Mouse (Mus musculus): ENCODE data around the gene Trpc1. TPM values are rescaled to one million over a fixed set of nuclear protein-coding genes. Genes with fewer than 3 reads are reported as not detected.

Gene Trpc1
- polyA plus RNA-seq (2015; fragmentation: Nextera tagmentation; extraction: Ambion mirVana), result 8.3 TPM in 2 replicates

DNA sequence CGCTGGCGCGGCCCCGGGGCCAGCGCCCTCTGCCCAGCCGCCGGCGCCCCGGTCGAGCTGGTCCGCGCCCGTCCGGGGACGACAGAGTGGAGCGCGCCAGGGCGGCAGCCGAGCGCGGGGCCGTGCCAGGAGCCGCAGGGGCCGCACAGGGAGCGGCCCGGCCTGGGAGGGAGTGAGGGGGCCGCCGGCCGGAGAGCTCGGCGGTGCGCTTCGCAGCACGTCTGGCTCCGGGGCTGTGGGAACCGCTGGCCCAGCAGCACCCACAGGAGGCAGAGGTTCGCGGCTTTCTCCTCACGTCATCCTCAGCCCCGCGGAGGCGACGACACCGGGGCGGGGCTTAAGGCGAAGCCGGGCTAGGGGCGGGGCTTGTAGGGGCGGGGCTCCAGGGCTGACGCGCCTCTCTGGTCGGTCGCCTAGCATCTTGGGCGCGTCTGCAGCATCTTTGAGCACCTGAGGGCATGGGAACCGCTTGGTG lies at the start of gene Trpc1:
Gene Trpc1 (minus strand): TSS at position 339 of the 475 bp plus-strand sequence.
- under 1% methylated on average over 41 of the region's 56 CpGs for whole genome bisulfite sequencing
- Histone ChIP-seq H3K27ac (ENCODE audit: low read length) (peak within 1 kb of the TSS; percentile 68), H3K9ac (ENCODE audit: low read depth, low read length) (peak within 1 kb of the TSS; percentile 96), H3K4me2 (ENCODE audit: low read length) (peak within 1 kb of the TSS; percentile 86), H3K27me3 (ENCODE audit: control insufficient read depth, insufficient read depth, low read depth, low read length) (no peaks in the 10 kb centered on the region; the same call in 1 of the 2 replicates), H3K4me3 (ENCODE audit: low read depth, low read length) (peak within 1 kb of the TSS; percentile 97), H3K36me3 (ENCODE audit: control insufficient read depth, insufficient read depth, low read length) (no peaks in the 10 kb centered on the region), H3K4me1 (ENCODE audit: control insufficient read depth, insufficient read depth, low read length) (peaks cover 16% of the 10 kb centered on the region), H3K9me3 (replicated peaks; ENCODE audit: control insufficient read depth, low read length, poor library complexity, severe bottlenecking) (no peaks in the 10 kb centered on the region)
- peak; percentile 98 for ATAC-seq

DNA sequence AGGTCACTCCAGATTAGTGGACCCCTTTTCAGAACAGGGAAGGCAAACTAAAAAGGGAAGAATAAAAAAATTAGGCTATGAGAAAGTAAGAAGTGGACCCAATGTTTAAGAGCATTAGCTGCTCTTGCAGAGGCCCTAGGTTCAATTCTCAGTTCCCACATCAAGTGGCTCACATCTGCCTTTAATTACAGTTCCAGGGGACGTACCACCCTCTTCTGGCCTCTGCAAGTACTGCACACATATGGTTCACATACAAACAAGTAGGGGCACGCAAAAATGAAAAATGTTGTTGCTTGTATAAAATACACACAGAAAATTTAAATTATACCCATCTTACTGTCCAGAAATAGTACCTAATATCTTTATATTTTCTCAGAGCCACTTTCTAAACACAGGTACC lies 46.1 kb upstream of the Trpc1 start:
- Histone ChIP-seq H3K4me1 (ENCODE audit: control insufficient read depth, insufficient read depth, low read length) (no peaks in the 10 kb centered on the region), H3K27ac (ENCODE audit: low read length) (no peak overlapping the region), H3K4me3 (ENCODE audit: low read depth, low read length) (no peak overlapping the region), H3K4me2 (ENCODE audit: low read length) (no peak overlapping the region), H3K36me3 (ENCODE audit: control insufficient read depth, insufficient read depth, low read length) (no peaks in the 10 kb centered on the region), H3K9me3 (replicated peaks; ENCODE audit: control insufficient read depth, low read length, poor library complexity, severe bottlenecking) (no peaks in the 10 kb centered on the region), H3K27me3 (ENCODE audit: control insufficient read depth, insufficient read depth, low read depth, low read length) (no peaks in the 10 kb centered on the region), H3K9ac (ENCODE audit: low read depth, low read length) (no peak overlapping the region)
- ATAC-seq, result no peak
- 74% methylated on average over 2 of the region's 2 CpGs for WGBS

DNA sequence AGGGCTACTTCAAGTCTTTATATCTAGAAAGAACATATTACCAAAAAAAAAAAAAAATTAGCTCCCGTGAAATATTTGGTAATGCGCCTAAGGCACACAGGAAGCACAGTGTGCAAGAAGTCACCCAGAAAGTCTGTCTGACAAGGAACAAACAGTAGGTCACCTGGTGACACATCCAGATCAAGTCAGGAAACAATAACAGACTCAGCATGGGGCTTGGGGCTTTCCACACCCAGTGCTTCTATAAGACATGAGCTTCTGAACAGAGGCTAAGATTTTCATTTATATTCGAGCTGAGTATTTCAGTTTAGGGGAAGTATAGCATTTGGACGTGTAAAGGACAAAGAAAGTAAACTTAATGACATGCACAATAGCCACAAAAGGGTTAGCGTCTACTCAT lies 45.7 kb upstream of the Trpc1 start:
- no peak overlapping the region for H3K4me3 ChIP-seq (ENCODE audit: low read depth, low read length)
- H3K36me3 ChIP-seq (ENCODE audit: control insufficient read depth, insufficient read depth, low read length), result no peaks in the 10 kb centered on the region
- no peak for ATAC-seq
- 25% methylated on average over 5 of the region's 5 CpGs for WGBS
- no peaks in the 10 kb centered on the region for H3K4me1 ChIP-seq (ENCODE audit: control insufficient read depth, insufficient read depth, low read length)
- no peak overlapping the region for H3K27ac ChIP-seq (ENCODE audit: low read length)
- H3K27me3 ChIP-seq (ENCODE audit: control insufficient read depth, insufficient read depth, low read depth, low read length), result no peaks in the 10 kb centered on the region
- H3K9ac ChIP-seq (ENCODE audit: low read depth, low read length), result no peak overlapping the region
- no peaks in the 10 kb centered on the region for H3K9me3 ChIP-seq (replicated peaks; ENCODE audit: control insufficient read depth, low read length, poor library complexity, severe bottlenecking)
- H3K4me2 ChIP-seq (ENCODE audit: low read length), result no peak overlapping the region

DNA sequence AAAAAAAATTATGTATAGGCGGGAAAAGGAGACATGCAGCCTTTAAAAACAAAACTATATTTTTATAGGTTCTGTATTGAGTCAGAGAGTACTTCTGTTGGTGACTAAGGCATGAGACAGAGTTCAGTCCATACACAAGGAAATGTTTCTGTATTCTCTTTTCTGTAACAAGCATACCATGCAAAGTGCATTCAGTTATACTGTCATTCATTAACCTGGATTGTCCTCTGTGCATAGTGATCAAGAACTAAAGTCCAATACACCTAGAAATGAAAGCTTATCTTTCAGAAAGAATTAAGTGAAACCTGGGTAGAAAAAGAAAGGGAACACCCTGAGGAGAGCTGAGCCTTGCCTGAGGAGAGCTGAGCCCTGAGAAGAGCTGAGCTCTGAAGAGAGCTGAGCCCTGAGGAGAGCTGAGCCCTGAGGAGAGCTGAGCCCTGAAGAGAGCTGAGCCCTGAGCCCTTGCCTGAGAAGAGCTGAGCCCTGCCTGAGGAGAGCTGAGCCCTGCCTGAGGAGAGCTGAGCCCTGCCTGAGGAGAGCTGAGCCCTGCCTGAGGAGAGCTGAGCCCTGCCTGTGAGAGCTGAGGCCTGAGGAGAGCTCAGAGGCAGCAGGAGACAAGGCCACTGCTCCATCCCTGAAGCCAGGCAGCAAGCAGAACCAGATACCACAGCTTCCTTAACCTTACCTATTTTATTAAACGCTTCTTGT lies 45.1 kb upstream of the Trpc1 start:
- Histone ChIP-seq H3K27ac (ENCODE audit: low read length) (no peak overlapping the region), H3K4me2 (ENCODE audit: low read length) (no peak overlapping the region), H3K9ac (ENCODE audit: low read depth, low read length) (no peak overlapping the region), H3K9me3 (replicated peaks; ENCODE audit: control insufficient read depth, low read length, poor library complexity, severe bottlenecking) (no peaks in the 10 kb centered on the region), H3K4me3 (ENCODE audit: low read depth, low read length) (no peak overlapping the region), H3K27me3 (ENCODE audit: control insufficient read depth, insufficient read depth, low read depth, low read length) (no peaks in the 10 kb centered on the region), H3K36me3 (ENCODE audit: control insufficient read depth, insufficient read depth, low read length) (no peaks in the 10 kb centered on the region), H3K4me1 (ENCODE audit: control insufficient read depth, insufficient read depth, low read length) (no peaks in the 10 kb centered on the region)
- no peak for ATAC-seq
- WGBS, result 82% methylated on average over 2 of the region's 2 CpGs

DNA sequence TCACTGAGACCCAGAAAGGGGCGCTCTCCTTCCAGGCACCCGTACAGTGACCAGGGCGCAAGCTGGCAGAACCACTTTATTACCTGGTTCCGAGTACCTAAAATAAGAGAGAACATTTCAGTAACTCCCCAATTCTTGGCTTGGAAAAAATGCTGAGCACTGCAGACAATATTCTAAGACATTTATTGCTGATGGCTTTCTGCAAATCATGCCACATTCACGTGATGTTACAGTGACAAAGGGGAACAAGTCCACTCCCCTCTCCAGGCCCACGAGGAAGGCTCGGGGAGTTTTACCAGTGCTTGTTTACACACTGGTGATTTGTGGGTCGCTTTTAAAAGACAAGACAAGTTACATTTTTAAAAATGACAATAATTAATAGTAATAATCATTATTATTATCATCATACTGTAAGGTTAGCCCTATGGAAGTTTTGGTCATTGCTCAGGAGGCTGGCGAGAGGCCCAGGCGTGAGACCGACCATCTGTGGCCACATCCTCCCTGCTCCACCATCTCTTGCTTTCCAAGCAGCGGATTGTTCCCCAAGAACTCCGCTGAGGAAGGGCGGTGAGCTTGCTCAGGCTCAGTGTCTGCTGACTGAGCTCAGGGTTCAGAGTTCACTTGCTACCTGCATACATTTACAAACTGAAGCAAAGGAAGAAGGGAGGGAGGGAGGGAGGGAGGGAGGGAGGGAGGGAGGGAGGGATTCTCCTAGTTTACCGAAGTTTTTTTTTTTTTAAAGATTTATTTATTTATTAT lies 44.0 kb upstream of the Trpc1 start:
- ATAC-seq, result no peak
- no peaks in the 10 kb centered on the region for H3K4me1 ChIP-seq (ENCODE audit: control insufficient read depth, insufficient read depth, low read length)
- no peaks in the 10 kb centered on the region for H3K9me3 ChIP-seq (replicated peaks; ENCODE audit: control insufficient read depth, low read length, poor library complexity, severe bottlenecking)
- H3K36me3 ChIP-seq (ENCODE audit: control insufficient read depth, insufficient read depth, low read length), result no peaks in the 10 kb centered on the region
- H3K4me3 ChIP-seq (ENCODE audit: low read depth, low read length), result no peak overlapping the region
- no peaks in the 10 kb centered on the region for H3K27me3 ChIP-seq (ENCODE audit: control insufficient read depth, insufficient read depth, low read depth, low read length)
- no peak overlapping the region for H3K9ac ChIP-seq (ENCODE audit: low read depth, low read length)
- H3K4me2 ChIP-seq (ENCODE audit: low read length), result no peak overlapping the region
- no peak overlapping the region for H3K27ac ChIP-seq (ENCODE audit: low read length)
- 90% methylated on average over 15 of the region's 15 CpGs for WGBS

DNA sequence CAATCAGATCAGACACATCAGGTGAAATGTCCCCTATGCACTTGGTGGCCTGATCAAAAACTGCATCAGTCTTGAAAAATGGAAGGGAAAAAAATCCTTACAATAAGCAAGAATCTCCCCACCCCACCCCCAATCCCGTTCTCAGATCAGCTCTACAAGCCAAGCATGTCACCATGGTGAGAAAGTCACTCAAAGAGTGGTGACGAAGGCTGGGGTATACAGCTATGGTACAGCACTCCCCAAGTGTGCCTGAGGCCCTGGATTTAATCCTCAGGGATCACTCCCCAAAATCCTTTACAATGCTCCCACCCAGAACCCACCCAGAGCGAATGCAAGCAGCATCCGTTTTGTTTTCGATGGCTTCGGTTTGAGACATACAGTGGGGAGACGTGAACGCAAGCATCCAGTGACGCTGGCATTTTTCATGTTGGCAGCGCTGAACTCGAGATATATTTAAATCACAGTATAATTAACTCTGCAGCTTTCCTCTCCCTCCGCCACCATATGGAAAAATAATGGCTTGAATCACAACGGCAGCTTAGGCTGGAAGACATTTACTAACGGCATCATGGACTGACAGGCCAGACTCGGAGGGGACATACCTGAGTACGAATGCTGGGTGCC lies 34.8 kb upstream of the Trpc1 start:
- H3K9ac ChIP-seq (ENCODE audit: low read depth, low read length), result no peak overlapping the region
- no peak for ATAC-seq
- H3K27me3 ChIP-seq (ENCODE audit: control insufficient read depth, insufficient read depth, low read depth, low read length), result no peaks in the 10 kb centered on the region
- H3K4me3 ChIP-seq (ENCODE audit: low read depth, low read length), result no peak overlapping the region
- no peak overlapping the region for H3K27ac ChIP-seq (ENCODE audit: low read length)
- 82% methylated on average over 16 of the region's 16 CpGs for WGBS
- H3K36me3 ChIP-seq (ENCODE audit: control insufficient read depth, insufficient read depth, low read length), result no peaks in the 10 kb centered on the region
- no peaks in the 10 kb centered on the region for H3K4me1 ChIP-seq (ENCODE audit: control insufficient read depth, insufficient read depth, low read length)
- no peaks in the 10 kb centered on the region for H3K9me3 ChIP-seq (replicated peaks; ENCODE audit: control insufficient read depth, low read length, poor library complexity, severe bottlenecking)
- H3K4me2 ChIP-seq (ENCODE audit: low read length), result no peak overlapping the region

DNA sequence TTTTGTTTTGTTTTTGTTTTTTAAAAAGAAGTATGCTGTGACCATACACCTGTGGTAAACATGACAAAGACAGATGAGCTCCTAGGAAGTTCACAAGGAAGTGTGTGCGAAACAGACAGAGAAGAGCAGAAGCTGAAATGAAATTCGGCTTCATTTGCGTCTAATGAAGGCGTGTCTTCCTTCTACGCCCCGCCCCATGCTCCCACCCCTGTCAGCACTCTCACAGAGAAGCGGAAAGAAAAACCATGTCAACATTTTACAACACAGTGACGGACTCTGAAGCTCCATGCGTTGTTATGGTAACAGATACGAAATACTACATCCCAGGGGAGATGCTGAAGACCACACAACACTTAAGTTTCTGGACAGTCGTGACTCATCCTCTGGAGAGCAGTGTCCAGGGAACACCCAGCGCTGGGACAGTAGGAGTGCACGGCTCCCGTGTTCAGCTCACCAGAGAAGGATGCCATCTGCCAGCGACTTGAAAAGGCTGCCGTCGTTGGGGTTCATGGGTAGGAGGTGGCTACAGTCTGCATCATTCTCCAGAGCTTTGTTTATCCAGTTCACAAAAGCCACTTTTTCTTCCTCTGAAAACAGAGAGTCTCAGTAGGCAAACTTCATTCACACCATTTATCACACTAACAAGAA lies 33.6 kb upstream of the Trpc1 start:
- Histone ChIP-seq H3K4me1 (ENCODE audit: control insufficient read depth, insufficient read depth, low read length) (no peaks in the 10 kb centered on the region), H3K9ac (ENCODE audit: low read depth, low read length) (no peak overlapping the region), H3K9me3 (replicated peaks; ENCODE audit: control insufficient read depth, low read length, poor library complexity, severe bottlenecking) (no peaks in the 10 kb centered on the region), H3K4me2 (ENCODE audit: low read length) (no peak overlapping the region), H3K4me3 (ENCODE audit: low read depth, low read length) (no peak overlapping the region), H3K36me3 (ENCODE audit: control insufficient read depth, insufficient read depth, low read length) (no peaks in the 10 kb centered on the region), H3K27me3 (ENCODE audit: control insufficient read depth, insufficient read depth, low read depth, low read length) (no peaks in the 10 kb centered on the region), H3K27ac (ENCODE audit: low read length) (no peak overlapping the region)
- no peak for ATAC-seq
- WGBS, result 75% methylated on average over 17 of the region's 17 CpGs

DNA sequence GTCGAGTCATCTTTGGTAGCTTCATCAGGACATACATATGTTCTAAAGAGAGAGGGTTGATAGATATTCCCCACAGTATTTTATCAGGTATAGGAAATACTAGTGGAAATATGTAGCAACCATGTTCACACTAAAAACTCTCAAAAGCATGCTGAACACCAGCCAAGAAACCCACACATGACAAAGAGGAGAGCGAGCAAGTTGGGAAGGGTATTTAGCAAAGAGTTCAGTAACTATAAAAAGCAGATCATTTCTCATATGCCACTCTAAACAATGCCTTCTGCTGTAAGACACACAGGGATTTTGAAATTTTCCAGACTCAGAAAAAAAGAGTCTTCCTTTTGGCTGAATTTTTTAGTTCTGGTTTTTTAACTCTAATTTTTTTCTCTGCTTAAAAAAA lies 21.5 kb upstream of the Trpc1 start:
- no peaks in the 10 kb centered on the region for H3K4me1 ChIP-seq (ENCODE audit: control insufficient read depth, insufficient read depth, low read length)
- 93% methylated on average over 2 of the region's 2 CpGs for WGBS
- H3K9ac ChIP-seq (ENCODE audit: low read depth, low read length), result no peak overlapping the region
- H3K9me3 ChIP-seq (replicated peaks; ENCODE audit: control insufficient read depth, low read length, poor library complexity, severe bottlenecking), result no peaks in the 10 kb centered on the region
- no peak overlapping the region for H3K4me3 ChIP-seq (ENCODE audit: low read depth, low read length)
- H3K36me3 ChIP-seq (ENCODE audit: control insufficient read depth, insufficient read depth, low read length), result no peaks in the 10 kb centered on the region
- no peak overlapping the region for H3K4me2 ChIP-seq (ENCODE audit: low read length)
- no peaks in the 10 kb centered on the region for H3K27me3 ChIP-seq (ENCODE audit: control insufficient read depth, insufficient read depth, low read depth, low read length)
- no peak overlapping the region for H3K27ac ChIP-seq (ENCODE audit: low read length)
- ATAC-seq, result no peak

All from midbrain, embryonic 16.5 days (tissue).